Mouse (Mus musculus): ENCODE data around the gene Ccdc167. TPM values are rescaled to one million over a fixed set of nuclear protein-coding genes. Genes with fewer than 3 reads are reported as not detected.

Gene Ccdc167
- total RNA-seq, 1 experiment from 2014 or later = 14.0 TPM

Other genes starting within 250 kb of the Ccdc167 start
- 88.8 and 160 TPM in 2 replicates for gene Pim1, start 226.3 kb downstream of the Ccdc167 start, total RNA-seq (2021)
- not detected in 2 replicates for gene Gm17657, start 167.4 kb downstream of the Ccdc167 start, total RNA-seq (2021)
- 28.4 and 30.7 TPM in 2 replicates for gene Tbc1d22b, start 167.3 kb downstream of the Ccdc167 start, total RNA-seq (2021)
- 0.36 TPM in 1 of 2 replicates, not detected in the other for gene Tmem217, start 164.7 kb downstream of the Ccdc167 start, total RNA-seq (2021)
- gene Rnf8, start 102.3 kb downstream of the Ccdc167 start, total RNA-seq (2021) = 54.1 and 57.0 TPM in 2 replicates
- gene Gm28043, start 102.2 kb downstream of the Ccdc167 start, total RNA-seq (2021) = 4.5 and 5.0 TPM in 2 replicates
- gene Cmtr1, start 56.4 kb downstream of the Ccdc167 start, total RNA-seq (2021) = 88.4 and 104 TPM in 2 replicates

All from adrenal gland, postnatal 25 days (tissue).